Mouse (Mus musculus) CH12.LX (cell line): ENCODE results near the gene Btbd3.

Experiments
- CTCF ChIP-seq, 2 experiments: IDR thresholded peaks in 1 of 2; conservative IDR thresholded peaks in 1 of 2; 2 replicates each; pipeline ENCODE4 v1.5.1; 2011 to 2012; ENCODE audit warnings: low read depth in 2 of 2, low read length in 2 of 2, improper control_type of control experiment in 1 of 2, inconsistent platforms in 1 of 2, mild to moderate bottlenecking in 1 of 2, moderate library complexity in 1 of 2
- E2F4 ChIP-seq: IDR thresholded peaks from 2 replicates; pipeline ENCODE4 v1.6.1; 2011; ENCODE audit warnings: low read depth, low read length, improper control_type of control experiment; ENCODE audit not compliant: insufficient replicate concordance
- EP300 ChIP-seq: IDR thresholded peaks from 2 replicates; pipeline ENCODE4 v1.6.1; 2011; ENCODE audit warnings: low read length, improper control_type of control experiment
- HCFC1 ChIP-seq: IDR thresholded peaks from 2 replicates; pipeline ENCODE4 v1.6.1; 2012; ENCODE audit warnings: low read depth, mild to moderate bottlenecking, inconsistent platforms, low read length, improper control_type of control experiment
- JUND ChIP-seq: conservative IDR thresholded peaks from 2 replicates; pipeline ENCODE4 v1.6.1; 2011; ENCODE audit warnings: low read depth, low read length, improper control_type of control experiment
- MAFK ChIP-seq: IDR thresholded peaks from 2 replicates; pipeline ENCODE4 v1.6.1; 2011; ENCODE audit warnings: low read length, improper control_type of control experiment; ENCODE audit not compliant: insufficient replicate concordance
- MAX ChIP-seq: IDR thresholded peaks from 2 replicates; pipeline ENCODE4 v1.6.1; 2011; ENCODE audit warnings: low read length, improper control_type of control experiment
- MEF2A ChIP-seq: IDR thresholded peaks from 2 replicates; pipeline ENCODE4 v1.6.1; 2014; ENCODE audit warnings: low read depth, mild to moderate bottlenecking, inconsistent platforms, low read length, improper control_type of control experiment, borderline replicate concordance
- MYC ChIP-seq: IDR thresholded peaks from 2 replicates; pipeline ENCODE4 v1.6.1; 2011; ENCODE audit warnings: low read depth, mild to moderate bottlenecking, improper control_type of control experiment, low read length
- NELFE ChIP-seq: IDR thresholded peaks from 2 replicates; pipeline ENCODE4 v1.6.1; 2011; ENCODE audit warnings: low read depth, low read length, improper control_type of control experiment
- NRF1 ChIP-seq: IDR thresholded peaks from 2 replicates; pipeline ENCODE4 v1.6.1; 2014; ENCODE audit warnings: low read depth, mild to moderate bottlenecking, inconsistent platforms, low read length, improper control_type of control experiment, moderate library complexity
- POLR2A ChIP-seq: IDR thresholded peaks from 2 replicates; pipeline ENCODE4 v1.6.1; 2011; ENCODE audit warnings: low read depth, mild to moderate bottlenecking, improper control_type of control experiment, low read length
- SIN3A ChIP-seq: IDR thresholded peaks from 2 replicates; pipeline ENCODE4 v1.6.1; 2012; ENCODE audit warnings: low read length, improper control_type of control experiment, inconsistent platforms
- ZNF384 ChIP-seq: IDR thresholded peaks from 2 replicates; pipeline ENCODE4 v1.6.1; 2012; ENCODE audit warnings: low read depth, low read length, improper control_type of control experiment, inconsistent platforms

- TF ChIP-seq MAFK (no peak), CTCF (conservative IDR thresholded peaks at IDR 0.05 in 1 of 2, IDR thresholded peaks at IDR 0.05 in 1 of 2; ENCODE audit: low read depth in 2 of 2, low read length in 2 of 2) (no peak), EP300 (no peak), MAX (no peak), E2F4 (no peak), NRF1 (no peak), POLR2A (no peak), ZNF384 (no peak), HCFC1 (no peak), NELFE (no peak), MYC (no peak), JUND (no peak), MEF2A (no peak), SIN3A (no peak)
Measured at GRCm38 (mm10) chr2:138256411-138256810, at the start of gene Btbd3.
